ENCODE assay signal across 8 mouse cellular contexts in genomic region chr7:66839463-66840007, GRCm38 (mm10). TPM values are rescaled to one million over a fixed set of nuclear protein-coding genes. Genes with fewer than 3 reads are reported as not detected.
DNase-seq lines count a peak whose midpoint lies in the region; ATAC-seq lines count a peak whose summit lies in the region.

Adamts17 (plus strand) TSS chr7:66839735.

- no peaks in the 10 kb centered on the region for H3K36me3 ChIP-seq in intestine, embryonic 15.5 days

- peak within 1 kb of the TSS; percentile 63 for H3K9ac ChIP-seq in intestine, embryonic 15.5 days

- peak within 1 kb of the TSS; percentile 62 for H3K27ac ChIP-seq in intestine, embryonic 15.5 days

- intact Hi-C loops in left cerebral cortex, postnatal 14 days (cut with DNase I) = loop anchor here (2.0 to 10.0 kb wide), 3 partner anchors 129 to 793 kb away; no protein-coding TSS in a partner anchor

- peak; percentile 97 for ATAC-seq in intestine, embryonic 15.5 days

- peak; percentile 94 for DNase-seq in adrenal gland, adult 2 months
- peak; percentile 96 for DNase-seq in embryo, embryonic 11 days
- DNase-seq in gastrocnemius, postnatal 4 days (ENCODE audit: low spot score in 2 of 2) = peak; percentile 78 to 90
- peak; percentile 96 to 98 for DNase-seq in left cerebral cortex, postnatal 14 days (ENCODE audit: low spot score in 2 of 2)
- DNase-seq in mesoderm, embryonic 11.5 days (ENCODE audit: low read depth, low spot score) = peak; percentile 96
- peak; percentile 93 for DNase-seq in right cerebral cortex, postnatal 25 days
- peak; percentile 84 to 92 for DNase-seq in urinary bladder, postnatal 36 days (ENCODE audit: low spot score in 2 of 2)

- under 1% methylated on average over 30 of the region's 30 CpGs for WGBS in intestine, embryonic 15.5 days

- 0 out of 2 replicates have a peak, but pooled peaks cover 2% of the 10 kb centered on the region for H3K27me3 ChIP-seq in intestine, embryonic 15.5 days (replicated peaks)

- H3K4me2 ChIP-seq in intestine, embryonic 15.5 days (replicated peaks) = peak within 1 kb of the TSS; percentile 100

- H3K9me3 ChIP-seq in intestine, embryonic 15.5 days = no peaks in the 10 kb centered on the region

- peak within 1 kb of the TSS; percentile 67 for H3K4me3 ChIP-seq in intestine, embryonic 15.5 days (replicated peaks)

- peaks cover 22% of the 10 kb centered on the region for H3K4me1 ChIP-seq in intestine, embryonic 15.5 days (replicated peaks)

RNA-seq across cellular contexts. Expression of gene Adamts17, which starts in this region (rescaled TPM):
- total RNA-seq in adrenal gland, adult 2 months (2021) = 1 to 10 TPM; 2.2 to 4.3 TPM
- polyA plus RNA-seq in adrenal gland, adult 2 months (2012; rRNA removed) = 4.6 and 6.3 TPM in 2 replicates
- 10 to 100 TPM; 10.5 to 14.1 TPM for total RNA-seq in gastrocnemius, postnatal 4 days (2021)
- polyA plus RNA-seq in intestine, embryonic 15.5 days (2015; fragmentation: Nextera tagmentation; extraction: Ambion mirVana) = 3.3 and 4.2 TPM in 2 replicates
- total RNA-seq in left cerebral cortex, postnatal 14 days (2021) = 10 to 100 TPM; 13.8 TPM

Comparison
In these comparisons a context has a peak if more than half of its experiments do, and no peak if none do; other contexts are left out.
1. Peak in every context shown above with its lines: DNase-seq, ATAC-seq, H3K4me3 ChIP-seq and H3K27ac ChIP-seq.